Mouse (Mus musculus): ENCODE measurements around the gene Sept10.

The Sept10 gene

GRCm38 (mm10) chr10:59223890-59224289 lies 2.2 kb upstream of the Sept10 start:
- DNase-seq: no peak

GRCm38 (mm10) chr10:59223301-59223700 lies 1.7 kb upstream of the Sept10 start:
- peak; percentile 85 for DNase-seq

GRCm38 (mm10) chr10:59222271-59223101 lies 839 bp upstream of the Sept10 start:
- peak; percentile 94 for DNase-seq

- DNase-seq: no peak
These were observed 699 bp downstream of the Sept10 start for GRCm38 (mm10) chr10:59220824-59221472.

- no peak for DNase-seq
These were observed 21.6 kb downstream of the Sept10 start for GRCm38 (mm10) chr10:59200011-59200410.

GRCm38 (mm10) chr10:59196763-59197162 lies 24.9 kb downstream of the Sept10 start:
- DNase-seq: no peak

- DNase-seq: no peak
These were observed 26.8 kb downstream of the Sept10 start for GRCm38 (mm10) chr10:59194891-59195290.

- DNase-seq: no peak
These were observed 39.3 kb downstream of the Sept10 start for GRCm38 (mm10) chr10:59182306-59182705.

- DNase-seq: no peak
These were observed 42.0 kb downstream of the Sept10 start for GRCm38 (mm10) chr10:59179620-59180019.

GRCm38 (mm10) chr10:59172539-59172938 lies 49.1 kb downstream of the Sept10 start:
- no peak for DNase-seq

- DNase-seq: no peak
These were observed 50.6 kb downstream of the Sept10 start for GRCm38 (mm10) chr10:59171042-59171441.

GRCm38 (mm10) chr10:59166104-59166944 lies 55.3 kb downstream of the Sept10 start:
- peak; percentile 80 for DNase-seq

GRCm38 (mm10) chr10:59162185-59162897 lies 59.3 kb downstream of the Sept10 start:
- DNase-seq: peak; percentile 33

GRCm38 (mm10) chr10:59158627-59159026 lies 63.0 kb downstream of the Sept10 start:
- DNase-seq: peak; percentile 42

- peak; percentile 88 for DNase-seq
These were observed 69.0 kb downstream of the Sept10 start for GRCm38 (mm10) chr10:59152544-59153081.

GRCm38 (mm10) chr10:59150938-59151657 lies 70.5 kb downstream of the Sept10 start:
- peak; percentile 71 for DNase-seq

GRCm38 (mm10) chr10:59149956-59150383 lies 71.7 kb downstream of the Sept10 start:
- DNase-seq: peak; percentile 91

GRCm38 (mm10) chr10:59133478-59134009 lies 88.1 kb downstream of the Sept10 start:
- peak; percentile 74 for DNase-seq

GRCm38 (mm10) chr10:59131926-59132628 lies 89.6 kb downstream of the Sept10 start:
- peak; percentile 72 for DNase-seq

GRCm38 (mm10) chr10:59127637-59128036 lies 94.0 kb downstream of the Sept10 start:
- no peak for DNase-seq

GRCm38 (mm10) chr10:59125497-59125896 lies 96.2 kb downstream of the Sept10 start:
- no peak for DNase-seq
